Mouse (Mus musculus) liver, adult 2 months (tissue): ENCODE measurements around the gene Epn1. TPM values are rescaled to one million over a fixed set of nuclear protein-coding genes. Genes with fewer than 3 reads are reported as not detected.

Experiments used
- DNase-seq: peaks from one replicate; pipeline ENCODE4 v3.0.0-alpha.2; 2011; ENCODE audit warnings: low read depth, low spot score; ENCODE audit errors: extremely low read depth
- H3K27ac ChIP-seq: fragments of 200-500 bp; replicated peaks from 2 replicates; pipeline ENCODE4 v1.5.1; 2012; ENCODE audit warnings: low read depth, mild to moderate bottlenecking, control low read depth, inconsistent platforms, low read length; ENCODE audit not compliant: insufficient read depth
- H3K27me3 ChIP-seq: fragments of 200-500 bp; 2 replicates; pipeline ENCODE4 v1.6.1; 2012; ENCODE audit warnings: mild to moderate bottlenecking, moderate library complexity, low read length, inconsistent platforms; ENCODE audit not compliant: control insufficient read depth, insufficient read depth
- H3K36me3 ChIP-seq: fragments of 200-500 bp; 2 replicates; pipeline ENCODE4 v1.6.1; 2012; ENCODE audit warnings: low read length, inconsistent platforms; ENCODE audit not compliant: control insufficient read depth, insufficient read depth
- H3K4me1 ChIP-seq: fragments of 200-500 bp; 2 replicates; pipeline ENCODE4 v1.6.1; 2011; ENCODE audit warnings: low read length; ENCODE audit not compliant: control insufficient read depth, insufficient read depth
- H3K4me3 ChIP-seq: fragments of 200-500 bp; 2 replicates; pipeline ENCODE4 v1.5.1; 2011; ENCODE audit warnings: low read depth, mild to moderate bottlenecking, control low read depth, low read length, moderate library complexity; ENCODE audit not compliant: insufficient read depth
- H3K79me2 ChIP-seq: fragments of 200-500 bp; 2 replicates; pipeline ENCODE4 v1.6.1; 2012; ENCODE audit warnings: inconsistent platforms, mild to moderate bottlenecking, low read length, moderate library complexity; ENCODE audit not compliant: control insufficient read depth, insufficient read depth
- H3K9ac ChIP-seq: fragments of 200-500 bp; 2 replicates; pipeline ENCODE4 v1.6.1; 2012; ENCODE audit warnings: low read depth, mild to moderate bottlenecking, control low read depth, inconsistent platforms, low read length
- CTCF ChIP-seq: fragments of 200-500 bp; IDR thresholded peaks from 2 replicates; pipeline ENCODE4 v1.5.1; 2011; ENCODE audit warnings: low read depth, low read length, control low read depth
- POLR2A ChIP-seq: fragments of 200-500 bp; IDR thresholded peaks from 2 replicates; pipeline ENCODE4 v1.6.1; 2011; ENCODE audit warnings: low read length, control low read depth; ENCODE audit not compliant: insufficient read depth; ENCODE audit errors: extremely low read depth
- WGBS: fragments of 180-500 bp; shearing (Covaris S2); methylation state at CpG from one replicate; pipeline ENCODE4 v1.1.7; 2018; 5-methylcytosine and 5-hydroxymethylcytosine counted together
- polyA plus RNA-seq: library from polyadenylated mRNA; depleted of rRNA; stranded (reverse); fragments of >200 nt; gene quantifications from 2 replicates; pipeline ENCODE4 v1.2.3, GENCODE M21; 2012; rRNA removed
- total RNA-seq: library from RNA; depleted of rRNA; stranded (reverse); fragments of >200 nt; gene quantifications from 2 replicates; pipeline ENCODE4 v1.2.3, GENCODE M21; 2014; rRNA removed

The Epn1 gene
- total and polyA plus RNA-seq, 2 experiments: 54.2 to 203 TPM

DNA sequence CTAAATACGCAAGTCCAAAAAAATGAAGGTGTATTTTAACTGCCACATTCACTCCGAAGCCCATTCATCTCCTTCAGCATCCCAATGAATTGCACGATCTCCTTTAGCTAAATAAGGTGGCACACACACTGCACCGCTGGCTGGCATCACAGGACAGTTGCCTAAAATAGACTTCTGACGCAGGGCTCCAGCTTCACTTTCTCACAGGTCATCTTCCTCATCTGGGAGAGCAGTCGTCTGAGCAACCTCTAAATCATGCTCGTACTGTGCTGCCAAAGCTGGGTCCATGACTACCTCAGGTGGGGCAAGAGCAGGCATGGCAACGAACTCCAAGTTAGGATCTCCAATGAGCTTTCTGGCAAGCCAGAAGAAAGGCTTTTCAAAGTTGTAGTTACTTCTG lies 45.0 kb downstream of the Epn1 start:
- no peaks in the 10 kb centered on the region for H3K27me3 ChIP-seq
- no peak overlapping the region for H3K9ac ChIP-seq
- H3K36me3 ChIP-seq: no peaks in the 10 kb centered on the region
- no peak overlapping the region for H3K4me3 ChIP-seq
- H3K27ac ChIP-seq: no peak overlapping the region
- no peaks in the 10 kb centered on the region for H3K79me2 ChIP-seq
- DNase-seq: no peak
- H3K4me1 ChIP-seq: no peaks in the 10 kb centered on the region; the same call in 1 of the 2 replicates
- 87% methylated on average over 8 of the region's 8 CpGs for WGBS
- TF ChIP-seq CTCF (no peak), POLR2A (no peak)

DNA sequence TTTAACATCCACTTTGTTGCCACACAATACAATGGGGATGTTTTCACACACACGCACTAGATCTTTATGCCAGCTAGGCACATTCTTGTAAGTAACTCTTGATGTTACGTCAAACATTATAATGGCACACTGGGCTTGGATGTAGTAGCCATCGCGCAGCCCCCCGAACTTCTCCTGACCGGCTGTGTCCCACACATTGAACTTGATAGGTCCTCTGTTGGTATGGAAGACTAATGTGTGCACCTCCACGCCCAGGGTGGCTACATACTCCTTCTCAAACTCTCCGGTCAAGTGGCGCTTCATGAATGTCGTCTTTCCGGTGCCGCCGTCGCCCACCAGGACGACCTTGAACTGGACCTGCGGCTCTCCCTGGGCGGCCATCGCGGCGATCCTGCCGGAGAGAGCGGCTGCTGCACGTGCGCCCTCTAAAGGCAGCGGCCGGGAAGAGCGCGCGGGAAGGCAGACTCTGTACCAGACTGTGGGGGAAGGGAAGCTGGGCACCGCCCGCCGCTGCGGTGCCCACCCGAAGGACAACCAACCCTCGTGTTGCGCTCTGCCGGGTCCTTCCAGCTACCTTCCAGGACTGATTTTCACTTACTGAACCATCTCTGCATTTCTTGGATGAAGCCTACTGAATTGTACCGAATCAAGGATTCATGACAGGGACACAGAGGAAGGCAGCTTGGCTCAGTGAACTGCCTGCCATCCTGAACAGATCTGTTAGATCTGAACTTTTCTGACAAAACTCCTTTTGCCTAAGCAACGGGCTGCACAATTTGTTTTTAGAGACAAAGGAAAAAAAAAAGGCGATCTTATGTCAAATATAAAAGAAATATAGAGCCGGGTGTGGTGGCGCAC lies 45.7 kb downstream of the Epn1 start, which contains the start of gene Rasl2-9:
TSS of gene Rasl2-9 (minus strand) at position 402 of the 858 bp plus-strand sequence.
- peak within 1 kb of the TSS; percentile 59 for H3K9ac ChIP-seq
- WGBS: 15% methylated on average over 42 of the region's 42 CpGs
- TF ChIP-seq CTCF (peak; percentile 85), POLR2A (no peak)

More for the DNA sequence above, 45.7 kb downstream of the Epn1 start, which contains the start of gene Rasl2-9:
- DNase-seq: peak; percentile 24
- peak within 1 kb of the TSS; percentile 60 for H3K4me3 ChIP-seq
- H3K79me2 ChIP-seq: no peaks in the 10 kb centered on the region
- no peaks in the 10 kb centered on the region for H3K27me3 ChIP-seq
- H3K36me3 ChIP-seq: no peaks in the 10 kb centered on the region
- no peak within 1 kb of the TSS for H3K27ac ChIP-seq
- H3K4me1 ChIP-seq: no peaks in the 10 kb centered on the region; the same call in 1 of the 2 replicates

Other genes starting within 250 kb of the Epn1 start
- gene Shisa7, start 235.5 kb upstream of the Epn1 start, total RNA-seq: under 0.01 TPM in 1 of 2 replicates, not detected in the other
- gene Shisa7, start 235.5 kb upstream of the Epn1 start, polyA plus RNA-seq: 0.02 and 0.12 TPM in 2 replicates
- gene Isoc2b, start 210.0 kb upstream of the Epn1 start, total RNA-seq: 23.6 and 40.2 TPM in 2 replicates
- 24.0 and 34.6 TPM in 2 replicates for gene Isoc2b, start 210.0 kb upstream of the Epn1 start, polyA plus RNA-seq
- gene Isoc2a, start 203.1 kb upstream of the Epn1 start, total RNA-seq: 54.3 and 63.5 TPM in 2 replicates
- 103 and 110 TPM in 2 replicates for gene Isoc2a, start 203.1 kb upstream of the Epn1 start, polyA plus RNA-seq
- not detected in 2 replicates for gene Gm36210, start 173.7 kb upstream of the Epn1 start, total RNA-seq
- 0.13 TPM in 1 of 2 replicates, not detected in the other for gene Gm36210, start 173.7 kb upstream of the Epn1 start, polyA plus RNA-seq
- gene Zfp628, start 165.0 kb upstream of the Epn1 start, total RNA-seq: 0.55 and 0.74 TPM in 2 replicates
- 6.2 and 8.3 TPM in 2 replicates for gene Zfp628, start 165.0 kb upstream of the Epn1 start, polyA plus RNA-seq
- gene Nat14, start 158.2 kb upstream of the Epn1 start, total RNA-seq: 0.20 and 0.28 TPM in 2 replicates
- 0.66 and 0.75 TPM in 2 replicates for gene Nat14, start 158.2 kb upstream of the Epn1 start, polyA plus RNA-seq
- gene Ssc5d, start 154.4 kb upstream of the Epn1 start, total RNA-seq: 0.07 and 0.18 TPM in 2 replicates
- 0.14 and 0.26 TPM in 2 replicates for gene Ssc5d, start 154.4 kb upstream of the Epn1 start, polyA plus RNA-seq
- not detected in 2 replicates for gene Sbk2, start 115.8 kb upstream of the Epn1 start, total RNA-seq
- gene Sbk2, start 115.8 kb upstream of the Epn1 start, polyA plus RNA-seq: 0.12 TPM in 1 of 2 replicates, not detected in the other
- not detected in 2 replicates for gene Sbk3, start 109.1 kb upstream of the Epn1 start, total RNA-seq
- gene Sbk3, start 109.1 kb upstream of the Epn1 start, polyA plus RNA-seq: not detected in 2 replicates
- 1.2 TPM in 2 replicates for gene Zfp579, start 84.1 kb upstream of the Epn1 start, total RNA-seq
- gene Zfp579, start 84.1 kb upstream of the Epn1 start, polyA plus RNA-seq: 10.8 and 13.0 TPM in 2 replicates
- 6.7 and 10.7 TPM in 2 replicates for gene Zfp524, start 65.8 kb upstream of the Epn1 start, total RNA-seq
- gene Zfp524, start 65.8 kb upstream of the Epn1 start, polyA plus RNA-seq: 38.3 and 41.1 TPM in 2 replicates
- gene Fiz1, start 65.5 kb upstream of the Epn1 start, total RNA-seq: 6.2 and 6.8 TPM in 2 replicates
- 18.0 and 19.3 TPM in 2 replicates for gene Fiz1, start 65.5 kb upstream of the Epn1 start, polyA plus RNA-seq
- gene Gm44973, start 64.7 kb upstream of the Epn1 start, total RNA-seq: 0.55 and 1.1 TPM in 2 replicates
- gene Gm44973, start 64.7 kb upstream of the Epn1 start, polyA plus RNA-seq: not detected in 2 replicates
- 4.1 and 4.3 TPM in 2 replicates for gene Zfp865, start 59.9 kb upstream of the Epn1 start, total RNA-seq
- gene Zfp865, start 59.9 kb upstream of the Epn1 start, polyA plus RNA-seq: 11.2 and 14.6 TPM in 2 replicates
- 0.20 and 0.28 TPM in 2 replicates for gene Ccdc106, start 59.7 kb upstream of the Epn1 start, total RNA-seq
- gene Ccdc106, start 59.7 kb upstream of the Epn1 start, polyA plus RNA-seq: 0.30 and 0.35 TPM in 2 replicates
- 0.28 TPM in 1 of 2 replicates, not detected in the other for gene 4632433K11Rik, start 46.1 kb upstream of the Epn1 start, total RNA-seq
- not detected in 2 replicates for gene 4632433K11Rik, start 46.1 kb upstream of the Epn1 start, polyA plus RNA-seq
- 2.4 and 2.8 TPM in 2 replicates for gene Zfp784, start 41.8 kb upstream of the Epn1 start, total RNA-seq
- 2.7 and 2.9 TPM in 2 replicates for gene Zfp784, start 41.8 kb upstream of the Epn1 start, polyA plus RNA-seq
- gene Zfp580, start 28.7 kb upstream of the Epn1 start, total RNA-seq: 0.18 and 0.20 TPM in 2 replicates
- gene Zfp580, start 28.7 kb upstream of the Epn1 start, polyA plus RNA-seq: 1.9 and 2.2 TPM in 2 replicates
- 30.4 and 35.2 TPM in 2 replicates for gene U2af2, start 18.1 kb upstream of the Epn1 start, total RNA-seq
- gene U2af2, start 18.1 kb upstream of the Epn1 start, polyA plus RNA-seq: 70.6 and 90.4 TPM in 2 replicates
- not detected in 2 replicates for gene Rfpl4, start 36.7 kb downstream of the Epn1 start, total RNA-seq
- gene Rfpl4, start 36.7 kb downstream of the Epn1 start, polyA plus RNA-seq: not detected in 2 replicates
- 1.7 and 2.7 TPM in 2 replicates for gene Rasl2-9, start 45.7 kb downstream of the Epn1 start, total RNA-seq
- 0.45 TPM in 2 replicates for gene Rasl2-9, start 45.7 kb downstream of the Epn1 start, polyA plus RNA-seq
- gene Vmn1r55, start 69.4 kb downstream of the Epn1 start, total RNA-seq: not detected in 2 replicates
- gene Vmn1r55, start 69.4 kb downstream of the Epn1 start, polyA plus RNA-seq: not detected in 2 replicates
- not detected in 2 replicates for gene Vmn1r56, start 116.5 kb downstream of the Epn1 start, total RNA-seq
- gene Vmn1r56, start 116.5 kb downstream of the Epn1 start, polyA plus RNA-seq: not detected in 2 replicates
- not detected in 2 replicates for gene Vmn1r57, start 138.3 kb downstream of the Epn1 start, total RNA-seq
- gene Vmn1r57, start 138.3 kb downstream of the Epn1 start, polyA plus RNA-seq: not detected in 2 replicates